Mouse (Mus musculus) heart, embryonic 12.5 days (tissue): ENCODE measurements around the gene Brf1. TPM values are rescaled to one million over a fixed set of nuclear protein-coding genes. Genes with fewer than 3 reads are reported as not detected.

Experiments used
- ATAC-seq: fragments of 200-750 bp; cut with Nextera tagmentation; 2 replicates; pipeline ENCODE4 v1.8.0; 2017; ENCODE audit warnings: moderate TSS enrichment, moderate library complexity; ENCODE audit not compliant: insufficient number of reproducible peaks, low FRiP score
- H3K27ac ChIP-seq: fragments of 300-500 bp; sonication (generic); 2 replicates; pipeline ENCODE4 v1.5.1; 2016; ENCODE audit warnings: mild to moderate bottlenecking, moderate library complexity; ENCODE audit not compliant: poor library complexity, severe bottlenecking
- H3K27me3 ChIP-seq: fragments of 300-500 bp; sonication (generic); replicated peaks from 2 replicates; pipeline ENCODE4 v1.6.1; 2016; ENCODE audit warnings: mild to moderate bottlenecking, moderate library complexity
- H3K36me3 ChIP-seq: fragments of 300-500 bp; sonication (generic); 2 replicates; pipeline ENCODE4 v1.6.1; 2016; ENCODE audit warnings: mild to moderate bottlenecking, moderate library complexity
- H3K4me1 ChIP-seq: fragments of 300-500 bp; sonication (generic); replicated peaks from 2 replicates; pipeline ENCODE4 v1.6.1; 2016; ENCODE audit warnings: mild to moderate bottlenecking
- H3K4me2 ChIP-seq: fragments of 300-500 bp; sonication (generic); 2 replicates; pipeline ENCODE4 v1.6.1; 2016; ENCODE audit warnings: mild to moderate bottlenecking, moderate library complexity
- H3K4me3 ChIP-seq: fragments of 300-500 bp; sonication (generic); 2 replicates; pipeline ENCODE4 v1.5.1; 2016; ENCODE audit warnings: mild to moderate bottlenecking
- H3K9ac ChIP-seq: fragments of 300-500 bp; sonication (generic); 2 replicates; pipeline ENCODE4 v1.6.1; 2016; ENCODE audit warnings: mild to moderate bottlenecking, moderate library complexity
- H3K9me3 ChIP-seq: fragments of 300-500 bp; sonication (generic); replicated peaks from 2 replicates; pipeline ENCODE4 v1.6.1; 2016; ENCODE audit warnings: mild to moderate bottlenecking, moderate library complexity
- WGBS: fragments of 180-500 bp; shearing (Covaris S2); methylation state at CpG from one replicate; pipeline ENCODE4 v1.1.7; 2016; 5-methylcytosine and 5-hydroxymethylcytosine counted together
- polyA plus RNA-seq: library from polyadenylated mRNA; unstranded; fragments of >200 nt; fragmentation: Nextera tagmentation; extraction: Ambion mirVana; gene quantifications from 2 replicates; pipeline ENCODE4 v1.2.1, GENCODE M21; 2016

The Brf1 gene
- polyA plus RNA-seq, 1 experiment from 2014 or later: 40.3 TPM

- peaks cover 10% of the 10 kb centered on the region for H3K36me3 ChIP-seq
- ATAC-seq: no peak
- H3K4me3 ChIP-seq: no peak overlapping the region
- H3K4me1 ChIP-seq: peaks cover 31% of the 10 kb centered on the region
- H3K9ac ChIP-seq: peak overlapping the region; percentile 39; the same call in 1 of the 2 replicates
- H3K27me3 ChIP-seq: no peaks in the 10 kb centered on the region
- peak overlapping the region; percentile 17; the same call in 1 of the 2 replicates for H3K4me2 ChIP-seq
- no peaks in the 10 kb centered on the region for H3K9me3 ChIP-seq
- H3K27ac ChIP-seq: no peak overlapping the region
- WGBS: 69% methylated on average over 9 of the region's 9 CpGs
Measured at GRCm38 (mm10) chr12:113017429-113017984, 17.0 kb upstream of the Brf1 start.

GRCm38 (mm10) chr12:113016976-113017375 lies 16.5 kb upstream of the Brf1 start:
- 0 out of 2 replicates have a peak overlapping the region, but pooled peaks have one; percentile 37 for H3K9ac ChIP-seq
- 71% methylated on average over 8 of the region's 8 CpGs for WGBS
- H3K27me3 ChIP-seq: no peaks in the 10 kb centered on the region
- H3K9me3 ChIP-seq: no peaks in the 10 kb centered on the region
- peaks cover 10% of the 10 kb centered on the region for H3K36me3 ChIP-seq
- no peak overlapping the region for H3K4me3 ChIP-seq
- ATAC-seq: no peak
- H3K4me1 ChIP-seq: peaks cover 31% of the 10 kb centered on the region
- H3K27ac ChIP-seq: no peak overlapping the region
- H3K4me2 ChIP-seq: no peak overlapping the region

GRCm38 (mm10) chr12:113015956-113016355 lies 15.5 kb upstream of the Brf1 start:
- ATAC-seq: no peak
- peaks cover 8% of the 10 kb centered on the region for H3K36me3 ChIP-seq
- no peak overlapping the region for H3K27ac ChIP-seq
- H3K9me3 ChIP-seq: no peaks in the 10 kb centered on the region
- peaks cover 31% of the 10 kb centered on the region for H3K4me1 ChIP-seq
- H3K4me3 ChIP-seq: no peak overlapping the region
- H3K9ac ChIP-seq: peak overlapping the region; percentile 83; the same call in 1 of the 2 replicates
- H3K4me2 ChIP-seq: peak overlapping the region; percentile 82; the same call in 1 of the 2 replicates
- WGBS: 82% methylated on average over 4 of the region's 4 CpGs
- no peaks in the 10 kb centered on the region for H3K27me3 ChIP-seq

GRCm38 (mm10) chr12:113014561-113015556 lies 14.4 kb upstream of the Brf1 start:
- H3K4me1 ChIP-seq: peaks cover 31% of the 10 kb centered on the region
- no peaks in the 10 kb centered on the region for H3K27me3 ChIP-seq
- H3K9me3 ChIP-seq: no peaks in the 10 kb centered on the region
- 2% methylated on average over 64 of the region's 64 CpGs for WGBS
- no peaks in the 10 kb centered on the region for H3K36me3 ChIP-seq
- H3K27ac ChIP-seq: peak overlapping the region; percentile 61
- peak overlapping the region; percentile 82 for H3K4me3 ChIP-seq
- H3K9ac ChIP-seq: peak overlapping the region; percentile 83
- peak; percentile 50; the same call in 1 of the 2 replicates for ATAC-seq
- H3K4me2 ChIP-seq: peak overlapping the region; percentile 82

- Histone ChIP-seq H3K9ac (peak within 1 kb of the TSS; percentile 85), H3K36me3 (no peaks in the 10 kb centered on the region), H3K4me1 (peaks cover 31% of the 10 kb centered on the region), H3K27me3 (no peaks in the 10 kb centered on the region), H3K27ac (peak within 1 kb of the TSS; percentile 79), H3K4me2 (peak within 1 kb of the TSS; percentile 82), H3K4me3 (peak within 1 kb of the TSS; percentile 82), H3K9me3 (no peaks in the 10 kb centered on the region)
- 6% methylated on average over 82 of the region's 85 CpGs for WGBS
- ATAC-seq: peak; percentile 98
Measured at GRCm38 (mm10) chr12:113013604-113014558, 13.4 kb upstream of the Brf1 start, which contains the start of gene Pacs2. Gene Pacs2, plus strand, starts transcription at chr12:113014508.

GRCm38 (mm10) chr12:113013021-113013491 lies 12.6 kb upstream of the Brf1 start:
- H3K4me2 ChIP-seq: peak overlapping the region; percentile 77; the same call in 1 of the 2 replicates
- no peak overlapping the region for H3K4me3 ChIP-seq
- no peaks in the 10 kb centered on the region for H3K27me3 ChIP-seq
- WGBS: 62% methylated on average over 3 of the region's 3 CpGs
- H3K4me1 ChIP-seq: peaks cover 31% of the 10 kb centered on the region
- peak overlapping the region; percentile 59 for H3K9ac ChIP-seq
- no peak for ATAC-seq
- H3K36me3 ChIP-seq: no peaks in the 10 kb centered on the region
- no peaks in the 10 kb centered on the region for H3K9me3 ChIP-seq
- H3K27ac ChIP-seq: peak overlapping the region; percentile 79

- 85% methylated on average over 5 of the region's 5 CpGs for WGBS
Measured at GRCm38 (mm10) chr12:113012443-113012842, 11.9 kb upstream of the Brf1 start.

GRCm38 (mm10) chr12:113011702-113012360 lies 11.3 kb upstream of the Brf1 start:
- Histone ChIP-seq H3K4me2 (no peak overlapping the region), H3K9ac (no peak overlapping the region), H3K27ac (peak overlapping the region; percentile 17; the same call in 1 of the 2 replicates), H3K9me3 (no peaks in the 10 kb centered on the region), H3K4me3 (no peak overlapping the region), H3K27me3 (no peaks in the 10 kb centered on the region), H3K36me3 (no peaks in the 10 kb centered on the region), H3K4me1 (peaks cover 27% of the 10 kb centered on the region)
- no peak for ATAC-seq
- 72% methylated on average over 6 of the region's 6 CpGs for WGBS

More at GRCm38 (mm10) chr12:113012443-113012842, 11.9 kb upstream of the Brf1 start:
- Histone ChIP-seq H3K4me1 (peaks cover 29% of the 10 kb centered on the region), H3K4me3 (no peak overlapping the region), H3K36me3 (no peaks in the 10 kb centered on the region), H3K9ac (no peak overlapping the region), H3K4me2 (no peak overlapping the region), H3K27ac (peak overlapping the region; percentile 79; the same call in 1 of the 2 replicates), H3K27me3 (no peaks in the 10 kb centered on the region), H3K9me3 (no peaks in the 10 kb centered on the region)
- no peak for ATAC-seq

GRCm38 (mm10) chr12:113004993-113005392 lies 4.5 kb upstream of the Brf1 start:
- Histone ChIP-seq H3K4me2 (no peak overlapping the region), H3K27ac (no peak overlapping the region), H3K36me3 (no peaks in the 10 kb centered on the region), H3K27me3 (no peaks in the 10 kb centered on the region), H3K9me3 (no peaks in the 10 kb centered on the region), H3K9ac (no peak overlapping the region), H3K4me1 (peaks cover 7% of the 10 kb centered on the region), H3K4me3 (no peak overlapping the region)
- no peak for ATAC-seq
- 23% methylated on average over 4 of the region's 4 CpGs for WGBS

GRCm38 (mm10) chr12:113004011-113004410 lies 3.5 kb upstream of the Brf1 start:
- Histone ChIP-seq H3K4me1 (peaks cover 10% of the 10 kb centered on the region), H3K4me2 (no peak overlapping the region), H3K9ac (no peak overlapping the region), H3K27ac (no peak overlapping the region), H3K27me3 (no peaks in the 10 kb centered on the region), H3K4me3 (no peak overlapping the region), H3K9me3 (no peaks in the 10 kb centered on the region), H3K36me3 (no peaks in the 10 kb centered on the region)
- ATAC-seq: no peak
- WGBS: 78% methylated on average over 8 of the region's 8 CpGs
